Mouse (Mus musculus) olfactory bulb, adult 2 months (tissue): ENCODE data around the gene Dclk2.

Experiments
- CTCF ChIP-seq: fragments of 200-500 bp; IDR thresholded peaks from 2 replicates; pipeline ENCODE4 v1.5.1; 2012; ENCODE audit warnings: low read depth, mild to moderate bottlenecking, low read length, moderate library complexity; ENCODE audit not compliant: insufficient read depth
- POLR2A ChIP-seq: fragments of 200-500 bp; IDR thresholded peaks from 2 replicates; pipeline ENCODE4 v1.6.1; 2012; ENCODE audit warnings: mild to moderate bottlenecking, low read depth, low read length, moderate library complexity; ENCODE audit not compliant: insufficient read depth

- TF ChIP-seq POLR2A (no peak), CTCF (no peak)
These were observed 75.1 kb downstream of the Dclk2 start for GRCm38 (mm10) chr3:86845578-86845977.
